Mouse (Mus musculus) stomach, postnatal 0 days (tissue): ENCODE results near the gene Zfp644.

Experiments
- CTCF ChIP-seq: IDR thresholded peaks from 2 replicates; pipeline ENCODE4 v1.5.1; 2016; ENCODE audit warnings: antibody characterized with exemption, low read depth, mild to moderate bottlenecking, moderate library complexity
- EP300 ChIP-seq: optimal IDR thresholded peaks from 2 replicates; pipeline ENCODE3; 2016; ENCODE audit warnings: antibody characterized with exemption

GRCm38 (mm10) chr5:106664910-106665309 lies 32.2 kb downstream of the Zfp644 start:
- TF ChIP-seq CTCF = no peak
- no peak for TF ChIP-seq EP300
